Mouse (Mus musculus) cerebellum, postnatal 10 days (tissue): ENCODE measurements around the gene Fen1.
"Not testable (repeated sequence)": the region's sequence is repeated elsewhere in the genome, so short reads cannot be mapped to it uniquely, and the experiment has no call there.

ENCODE experiments used
- DNase-seq, 2 experiments: peaks; one replicate each; pipeline ENCODE4 v3.0.0; 2021; ENCODE audit warnings: mixed read lengths in 2 of 2

Gene Fen1

DNA sequence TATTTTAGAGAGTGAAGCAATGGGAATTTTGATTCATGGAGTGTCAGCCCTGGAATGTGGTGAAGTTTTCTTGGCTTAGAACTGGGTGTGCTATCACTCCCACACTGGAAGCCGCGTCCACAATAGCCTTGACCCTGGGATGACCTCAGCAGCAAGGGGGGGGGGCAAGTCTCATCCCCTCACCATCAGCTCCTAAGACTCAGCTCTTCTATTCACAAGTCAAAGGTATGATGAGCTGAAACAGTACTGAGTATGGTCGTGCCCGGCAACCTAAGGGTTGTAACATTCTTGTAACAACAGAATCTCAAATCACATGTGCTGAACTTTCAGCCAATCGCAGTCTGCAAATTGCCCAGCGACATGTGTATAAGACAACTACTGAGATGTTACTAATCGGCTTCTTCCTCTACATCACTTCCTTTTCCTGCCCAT, 27.0 kb downstream of the Fen1 start:
- DNase-seq = no peak

DNA sequence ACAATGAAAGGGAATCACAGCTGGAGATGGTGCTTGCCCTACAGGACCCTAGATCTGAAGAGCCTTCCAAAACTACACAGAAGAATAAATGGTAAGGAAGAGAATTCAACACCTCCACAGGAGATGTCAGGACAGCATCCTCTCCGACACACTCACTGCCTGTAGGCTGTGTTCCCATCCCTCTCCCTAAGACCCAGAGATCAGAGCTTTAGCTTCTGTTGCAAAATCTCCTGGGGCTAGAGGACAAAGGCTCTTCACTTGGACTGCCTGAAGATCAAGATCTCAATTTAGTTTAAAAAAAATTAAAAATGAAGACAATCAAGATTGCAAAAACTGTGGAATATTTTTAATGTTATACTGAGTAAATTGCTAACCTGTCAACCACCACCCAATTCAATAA, 27.5 kb downstream of the Fen1 start:
- DNase-seq = no peak

GRCm38 (mm10) chr19:10174956-10175355, 29.0 kb downstream of the Fen1 start:
- DNase-seq = no peak

- no peak for DNase-seq
These were observed 30.0 kb downstream of the Fen1 start for GRCm38 (mm10) chr19:10173844-10174539.

GRCm38 (mm10) chr19:10173116-10173718, 30.8 kb downstream of the Fen1 start:
- no peak for DNase-seq

- no peak for DNase-seq
These were observed 32.1 kb downstream of the Fen1 start for GRCm38 (mm10) chr19:10171846-10172245.

GRCm38 (mm10) chr19:10171359-10171758, 32.6 kb downstream of the Fen1 start:
- DNase-seq = no peak

DNA sequence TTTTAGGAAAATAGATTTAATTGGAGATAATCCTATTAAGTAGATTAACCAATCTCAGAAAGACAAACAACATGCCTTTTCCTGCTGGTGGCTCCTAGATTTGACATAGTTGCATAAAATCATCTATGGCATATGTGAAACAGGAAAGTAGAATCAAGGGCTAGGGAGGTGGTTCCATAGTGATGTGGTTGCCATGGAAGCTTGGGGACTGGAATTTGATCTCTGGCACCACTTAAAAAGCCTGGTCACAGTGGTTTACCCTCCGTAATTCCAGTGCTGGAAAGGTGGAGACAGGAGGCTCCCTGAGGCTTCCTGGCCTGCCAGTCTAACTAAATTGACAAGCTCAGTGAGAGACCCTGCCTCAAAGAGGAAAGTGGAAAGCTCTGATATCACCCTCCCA, 33.5 kb downstream of the Fen1 start:
- DNase-seq = no peak

- not testable (repeated sequence) for DNase-seq
These were observed 34.2 kb downstream of the Fen1 start for GRCm38 (mm10) chr19:10169692-10170330.

- DNase-seq = no peak
These were observed 34.8 kb downstream of the Fen1 start for GRCm38 (mm10) chr19:10169179-10169578.

DNA sequence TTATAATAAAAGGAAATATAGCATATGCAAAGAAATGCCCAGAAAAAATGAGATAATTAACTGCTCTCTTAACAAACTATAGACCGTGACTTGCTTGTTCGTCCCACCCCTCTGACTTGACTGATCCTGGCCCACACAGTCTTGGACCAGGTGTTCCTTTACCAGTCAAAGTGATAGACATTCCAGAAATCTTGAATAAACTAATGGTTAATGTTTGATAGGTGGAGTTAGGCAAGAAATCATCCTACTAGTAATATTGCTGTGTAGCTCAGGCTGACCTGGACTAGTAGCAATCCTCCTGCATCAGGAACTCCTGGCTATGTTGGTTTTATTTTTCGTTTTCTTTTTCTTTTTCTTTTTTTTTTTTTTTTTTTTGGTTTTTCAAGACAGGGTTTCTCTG, 35.5 kb downstream of the Fen1 start:
- no peak for DNase-seq

- DNase-seq = no peak
These were observed 36.0 kb downstream of the Fen1 start for GRCm38 (mm10) chr19:10167951-10168350.

DNA sequence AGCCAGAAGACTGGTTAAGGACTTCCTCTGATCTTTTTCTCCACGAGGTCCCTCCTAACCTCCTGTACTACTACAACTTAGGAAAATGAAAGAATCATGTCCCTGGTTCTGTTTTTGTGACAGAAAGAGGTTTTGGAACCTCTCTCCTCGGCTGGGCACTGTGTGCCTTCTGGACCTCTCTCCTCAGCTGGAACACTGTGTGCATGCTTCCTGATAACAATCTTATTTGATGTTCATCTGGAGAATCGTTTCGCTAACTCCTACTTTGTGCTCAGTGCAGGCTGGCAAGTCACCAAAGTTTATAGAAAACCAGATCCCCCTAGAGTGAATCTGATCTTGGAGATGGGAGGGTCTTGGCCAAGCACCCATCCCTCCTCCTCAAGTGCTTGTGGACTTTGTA, 36.9 kb downstream of the Fen1 start:
- DNase-seq = no peak

GRCm38 (mm10) chr19:10165928-10166327, 38.0 kb downstream of the Fen1 start:
- DNase-seq = not testable (repeated sequence)

GRCm38 (mm10) chr19:10163896-10164295, 40.1 kb downstream of the Fen1 start:
- DNase-seq = no peak

DNA sequence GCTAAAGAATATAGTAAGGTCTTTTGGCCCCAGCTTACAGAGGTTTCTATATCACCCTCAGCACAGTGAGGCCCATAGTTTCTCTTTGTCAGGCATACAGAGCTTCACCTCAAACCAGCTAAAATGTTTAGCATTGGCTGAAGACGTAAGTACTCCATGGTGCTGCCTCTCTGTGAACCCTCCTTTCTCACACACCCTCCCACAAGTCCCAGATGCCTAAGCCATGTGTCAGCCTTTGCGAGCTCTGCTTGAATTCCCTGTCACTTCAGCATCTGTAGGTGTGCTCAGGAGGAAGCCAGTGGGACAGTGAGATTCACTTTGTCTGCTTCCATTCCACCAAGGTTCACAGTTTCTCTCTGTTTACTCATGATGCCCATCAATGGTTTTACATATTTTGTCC, 46.2 kb downstream of the Fen1 start:
- DNase-seq = no peak

GRCm38 (mm10) chr19:10149189-10149588, 54.8 kb downstream of the Fen1 start:
- DNase-seq = no peak
